Mouse (Mus musculus): Measurements from ENCODE around the gene Gusb.
"Not testable (repeated sequence)": the region's sequence is repeated elsewhere in the genome, so short reads cannot be mapped to it uniquely, and the experiment has no call there.

Gusb gene

DNA sequence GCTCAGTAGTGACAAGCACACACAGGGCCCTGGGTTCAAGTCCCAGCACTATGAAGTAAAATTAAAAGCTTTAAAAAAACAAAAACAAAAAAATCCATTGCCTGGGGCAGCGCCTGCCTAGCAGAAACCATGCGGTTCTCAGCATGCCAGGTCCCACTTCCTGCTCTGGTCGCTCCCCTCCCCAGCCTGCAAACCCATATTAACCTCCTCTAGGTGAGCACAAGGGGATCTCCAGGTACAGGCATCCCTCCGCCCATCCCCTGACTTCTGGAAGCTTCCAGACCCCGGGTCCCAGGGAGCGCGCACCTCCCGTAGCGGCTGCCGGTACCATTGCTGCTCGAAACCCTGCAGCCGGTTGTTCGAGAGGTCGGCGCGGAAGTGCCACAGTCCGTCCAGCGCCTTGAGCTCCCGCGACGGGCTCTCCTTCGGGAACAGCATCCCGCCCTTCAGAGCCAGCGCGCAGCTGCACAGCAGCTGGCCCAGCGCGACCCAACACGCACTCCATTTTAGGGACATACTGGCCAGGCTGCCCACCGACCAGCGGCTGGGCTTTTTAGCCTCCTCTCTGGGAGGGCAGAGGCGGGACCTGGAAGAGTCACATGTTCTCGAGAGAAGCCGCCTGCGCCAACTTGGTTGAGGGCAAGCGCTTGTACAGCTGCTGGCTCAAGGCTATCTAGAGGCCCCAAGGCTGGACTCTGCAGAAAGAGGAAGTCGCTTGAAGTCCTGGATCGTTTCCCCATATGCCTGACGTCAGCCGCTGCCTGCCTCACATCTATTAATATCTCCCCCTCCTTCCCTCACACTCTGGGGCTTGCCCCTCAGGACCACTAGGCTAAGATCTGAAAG is at the start of gene Gusb:
Gene Gusb, minus strand, starts transcription at position 749 of the 846 bp plus-strand sequence.
- peak; percentile 69 for DNase-seq (ENCODE audit: low read depth, low spot score)

DNA sequence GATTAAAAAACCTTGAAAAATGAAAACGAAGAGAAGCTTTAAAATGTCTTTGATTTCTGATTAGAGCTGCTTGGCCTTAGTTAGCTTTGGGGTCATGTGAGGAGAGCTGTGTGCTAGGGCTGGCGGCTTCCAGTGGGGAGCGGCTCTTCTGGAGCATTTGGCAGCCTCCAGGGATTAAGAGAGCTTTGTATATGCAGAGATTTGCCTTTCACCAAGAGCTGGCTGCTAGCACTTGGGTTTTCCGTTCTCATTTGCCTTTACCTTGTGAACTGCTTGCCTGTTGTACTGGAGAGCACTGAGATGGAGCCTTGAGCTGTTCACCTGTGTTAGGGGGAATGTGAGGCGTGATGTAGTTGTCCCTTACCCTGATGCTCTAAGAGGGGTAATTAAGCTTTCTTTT is 49.7 kb upstream of the Gusb start:
- peak; percentile 18 for DNase-seq (ENCODE audit: low read depth, low spot score)

DNA sequence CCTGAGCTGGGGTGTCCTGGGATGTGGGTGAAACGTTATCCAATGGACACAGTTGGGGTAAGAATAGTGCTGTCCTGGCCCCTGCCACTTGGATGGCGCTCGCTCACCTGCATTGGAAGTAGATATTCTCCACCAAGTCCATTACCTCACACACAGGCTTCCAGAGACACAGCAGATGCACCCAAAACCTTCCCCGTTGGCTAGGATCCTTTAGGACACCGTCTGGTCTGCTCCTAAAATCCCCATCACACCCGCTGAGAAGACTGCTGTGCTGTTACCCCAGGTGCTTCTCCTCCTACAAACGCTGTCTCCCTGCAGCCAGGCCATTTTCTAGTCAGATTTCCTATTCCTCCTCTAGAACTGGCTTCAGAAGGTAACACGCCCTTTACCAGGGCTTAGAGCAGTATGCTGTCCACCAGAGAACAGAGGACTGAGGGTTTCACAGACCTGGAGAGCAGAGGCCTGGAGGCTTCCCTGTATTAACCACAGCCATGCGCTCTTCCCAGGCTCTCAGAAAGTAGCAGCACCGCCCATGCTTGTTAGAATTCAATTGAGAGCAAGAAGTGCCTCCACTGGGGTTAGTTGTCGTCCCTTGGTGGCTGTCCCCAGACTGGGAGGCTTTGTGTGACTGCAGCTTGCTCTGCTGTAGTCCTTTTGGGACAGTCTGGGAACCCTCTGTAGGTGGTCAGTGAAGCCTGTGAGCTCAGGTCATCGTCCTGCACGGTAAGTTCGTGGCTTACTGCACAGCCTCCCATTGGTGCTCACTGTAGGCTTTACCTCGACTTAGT is 48.4 kb upstream of the Gusb start:
- no peak for DNase-seq (ENCODE audit: low read depth, low spot score)

GRCm38 (mm10) chr5:130050416-130050815 is 47.6 kb upstream of the Gusb start:
- DNase-seq (ENCODE audit: low read depth, low spot score), result no peak

DNA sequence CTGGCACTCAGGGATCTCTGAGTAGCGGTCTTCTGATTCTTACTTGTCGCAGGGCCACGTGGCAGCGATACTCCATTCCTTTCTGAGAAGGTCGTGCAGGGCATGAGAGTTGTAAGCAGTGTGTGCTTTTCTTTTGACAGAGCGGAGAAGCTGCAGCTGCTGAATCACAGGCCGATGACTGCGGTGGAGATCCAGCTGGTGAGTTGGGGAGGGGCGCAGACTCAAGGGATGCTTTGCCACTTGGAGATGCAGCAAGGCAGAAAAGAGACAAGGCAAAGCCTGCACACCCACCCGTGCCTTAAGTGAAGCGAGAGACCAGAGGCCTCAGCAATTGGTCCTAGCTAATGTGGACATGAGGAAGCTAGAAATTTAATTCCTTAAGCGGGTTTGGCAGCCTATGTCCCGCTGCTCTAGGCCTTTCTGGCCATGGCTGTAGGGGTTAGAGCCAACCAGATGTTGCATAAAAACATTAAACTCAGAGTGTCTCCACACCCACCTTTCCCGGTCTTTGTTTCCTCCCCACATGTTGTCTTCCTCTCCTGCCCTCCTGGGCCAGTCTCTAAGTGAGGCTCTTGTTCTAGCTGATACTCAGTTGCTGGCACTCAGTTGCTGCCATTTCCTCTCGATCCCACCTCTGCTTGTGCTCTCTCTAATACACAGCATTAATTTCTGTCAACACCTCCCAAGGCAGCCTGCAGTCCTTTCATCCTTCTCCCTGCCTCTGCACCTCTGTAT is 46.1 kb upstream of the Gusb start:
- no peak for DNase-seq (ENCODE audit: low read depth, low spot score)

DNA sequence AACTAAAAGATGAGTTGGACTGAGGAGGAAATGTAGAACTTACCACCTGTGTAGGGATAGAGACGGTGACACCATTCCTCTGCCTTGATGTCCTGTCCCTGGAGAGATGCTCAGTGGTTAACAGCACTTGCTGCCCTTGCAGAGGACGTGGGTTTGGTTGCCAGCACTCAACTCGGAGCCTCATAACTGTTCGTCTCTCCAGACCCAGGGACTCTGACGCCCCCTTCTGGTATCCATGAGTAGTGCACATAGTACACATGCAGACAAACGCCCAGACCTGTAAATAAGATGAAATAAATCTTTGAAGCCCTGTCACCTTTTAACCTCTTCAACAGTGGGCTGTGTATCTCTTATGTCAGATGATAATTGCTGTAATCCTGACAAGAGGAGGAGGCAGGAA is 44.2 kb upstream of the Gusb start:
- DNase-seq (ENCODE audit: low read depth, low spot score), result no peak

DNA sequence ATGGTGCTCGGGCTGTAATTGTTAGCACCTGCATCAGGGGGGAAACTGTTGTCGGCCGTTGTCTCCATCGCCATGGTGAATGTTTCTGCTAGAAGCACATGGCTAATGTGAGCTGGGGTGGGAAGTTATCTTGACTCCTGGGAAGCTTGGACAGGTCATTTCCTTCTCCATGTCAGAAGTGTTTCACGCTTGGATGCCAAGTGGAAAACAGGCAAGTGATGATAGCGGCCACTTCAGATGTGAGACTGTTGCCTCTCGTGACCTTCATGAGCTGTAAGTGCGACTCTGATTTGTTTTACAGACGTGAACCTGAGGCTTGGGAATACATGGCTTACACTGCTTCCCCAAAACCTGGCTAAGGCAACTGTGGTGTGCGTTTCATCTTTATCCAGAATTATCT is 43.7 kb upstream of the Gusb start:
- DNase-seq (ENCODE audit: low read depth, low spot score), result no peak

DNA sequence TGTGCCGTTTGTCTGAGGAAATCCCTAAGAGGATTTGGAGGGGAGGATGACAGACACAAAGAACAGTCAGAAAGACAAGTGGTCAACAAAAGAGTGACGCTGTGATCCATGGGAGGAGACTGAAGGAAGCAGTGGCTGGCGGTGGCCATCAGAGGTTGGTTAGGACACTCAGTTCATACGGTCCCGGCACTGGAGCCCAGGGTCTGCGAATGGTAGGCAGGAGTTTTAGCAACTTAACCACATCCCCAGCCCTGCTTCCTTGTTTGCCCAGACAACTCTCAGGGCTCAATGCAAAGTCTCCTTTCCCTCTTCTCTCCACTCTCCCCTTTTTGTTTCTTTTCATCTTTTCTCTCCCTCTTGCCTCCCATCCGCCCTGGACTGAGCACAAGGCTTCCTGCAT is 43.3 kb upstream of the Gusb start:
- no peak for DNase-seq (ENCODE audit: low read depth, low spot score)

- DNase-seq (ENCODE audit: low read depth, low spot score), result peak; percentile 47
These were observed 41.4 kb upstream of the Gusb start for GRCm38 (mm10) chr5:130044201-130044695.

GRCm38 (mm10) chr5:130043741-130044140 is 40.9 kb upstream of the Gusb start:
- no peak for DNase-seq (ENCODE audit: low read depth, low spot score)

DNA sequence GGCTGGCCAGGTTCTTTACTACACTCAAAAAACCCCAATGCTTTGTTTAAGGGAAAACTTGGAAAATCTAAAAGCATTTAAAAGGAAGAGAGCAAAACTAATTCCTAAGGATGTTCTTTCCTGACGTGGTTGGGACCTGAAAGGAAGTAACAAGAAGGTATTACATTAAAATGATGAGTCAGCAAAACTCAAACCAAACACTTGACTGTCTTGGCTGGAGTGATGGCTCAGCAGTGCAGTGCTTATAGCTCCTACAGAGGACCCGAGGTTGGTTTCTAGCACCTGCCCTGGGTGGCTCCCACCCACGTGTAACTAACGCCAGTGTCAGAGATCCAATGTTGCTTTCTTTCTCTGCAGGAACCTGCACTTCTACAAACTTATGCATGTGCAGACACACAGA is 38.4 kb upstream of the Gusb start:
- DNase-seq (ENCODE audit: low read depth, low spot score), result no peak

- DNase-seq (ENCODE audit: low read depth, low spot score), result no peak
These were observed 37.9 kb upstream of the Gusb start for GRCm38 (mm10) chr5:130040797-130041196.

- DNase-seq (ENCODE audit: low read depth, low spot score), result peak; percentile 19
These were observed 35.1 kb upstream of the Gusb start for GRCm38 (mm10) chr5:130037752-130038455.

- DNase-seq (ENCODE audit: low read depth, low spot score), result not testable (repeated sequence)
These were observed 33.5 kb upstream of the Gusb start for GRCm38 (mm10) chr5:130036300-130036699.

- no peak for DNase-seq (ENCODE audit: low read depth, low spot score)
These were observed 31.0 kb upstream of the Gusb start for GRCm38 (mm10) chr5:130033869-130034268.

DNA sequence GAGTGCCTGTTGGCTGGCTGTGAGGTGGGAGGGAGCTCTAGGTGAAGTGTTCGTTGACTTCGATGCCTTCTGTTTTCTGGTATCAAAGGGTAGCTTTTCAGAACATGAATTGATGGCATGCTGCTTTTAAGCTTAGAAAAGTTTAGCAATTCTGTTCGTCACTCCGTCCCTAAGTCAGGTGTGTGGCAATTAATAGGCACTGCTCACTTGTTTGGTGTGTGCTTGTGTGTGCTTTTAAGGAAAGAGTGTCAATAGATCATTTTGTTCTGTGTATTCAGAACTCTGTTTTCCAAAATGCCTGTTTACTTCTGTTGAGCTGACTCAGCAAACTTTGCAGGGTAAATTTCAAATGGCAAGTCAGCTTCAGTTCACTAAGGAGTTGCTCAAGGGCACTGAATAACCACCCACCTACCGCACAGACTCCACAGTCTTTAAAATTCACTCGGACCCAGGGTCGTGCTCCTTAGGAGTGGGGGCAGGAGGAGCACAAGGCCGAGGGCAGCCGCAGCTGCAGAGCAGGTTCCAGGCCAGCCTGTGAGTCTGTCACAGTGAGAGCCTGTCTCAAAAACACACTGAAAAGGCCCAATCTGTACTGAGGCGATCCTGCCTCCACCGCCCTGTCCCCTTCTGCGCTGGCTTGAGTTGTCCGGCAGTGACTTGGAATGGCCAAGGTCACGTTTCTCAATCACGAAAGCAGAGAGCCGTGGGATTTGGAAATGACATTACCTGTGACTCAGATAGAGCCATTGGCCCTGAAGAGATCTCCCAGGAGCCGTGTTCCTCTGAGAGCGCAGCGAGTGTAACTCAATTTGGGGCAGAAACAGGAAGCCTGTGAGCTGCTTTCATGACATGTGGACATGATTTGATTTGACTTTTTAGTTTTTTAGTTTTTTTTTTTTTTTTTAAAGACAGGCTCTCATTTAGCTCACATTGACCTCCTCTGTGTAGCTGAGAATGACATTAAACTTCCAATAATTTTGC is 28.9 kb upstream of the Gusb start:
- no peak for DNase-seq (ENCODE audit: low read depth, low spot score)

DNA sequence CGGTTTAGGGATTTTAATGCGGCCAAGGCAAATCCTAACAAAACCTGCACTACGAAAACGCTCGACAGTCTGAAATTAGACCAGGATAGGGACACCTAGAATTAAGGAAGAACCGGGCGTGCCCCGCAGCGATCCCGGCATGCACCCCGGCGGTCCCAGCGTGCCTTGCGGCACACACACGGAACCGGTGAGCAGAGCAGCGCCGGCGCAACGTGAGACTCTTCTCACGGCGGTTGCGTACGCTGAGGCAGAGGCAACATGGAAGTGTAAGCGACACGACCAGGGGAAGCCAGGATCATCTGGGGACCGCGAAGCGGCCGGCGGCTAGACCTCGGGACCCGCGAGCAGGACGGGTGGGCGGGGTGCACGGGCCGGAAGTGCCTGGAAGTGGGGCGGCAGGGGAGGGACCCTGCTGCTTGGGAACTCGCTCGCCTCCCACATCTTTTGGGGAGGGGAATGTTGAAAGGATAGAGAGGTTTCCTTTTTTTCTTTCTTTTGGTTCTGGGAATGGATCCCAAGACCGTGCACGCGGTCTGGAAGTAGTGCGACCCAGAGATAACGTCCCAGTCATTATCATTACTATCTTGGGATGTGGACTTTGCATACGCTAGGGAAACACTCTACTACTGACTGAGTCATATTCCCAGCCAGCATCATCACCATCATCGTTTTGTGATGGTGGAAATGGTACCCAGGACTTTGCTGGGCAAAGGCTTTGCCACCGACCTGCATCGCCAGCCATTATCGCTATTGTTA is 26.5 kb upstream of the Gusb start, which contains the start of the genes Asl and Crcp:
Gene Asl, minus strand, starts transcription at position 106 of the 756 bp plus-strand sequence.
Gene Crcp, plus strand, starts transcription at position 149 of the 756 bp plus-strand sequence.
- DNase-seq (ENCODE audit: low read depth, low spot score), result peak; percentile 69

DNA sequence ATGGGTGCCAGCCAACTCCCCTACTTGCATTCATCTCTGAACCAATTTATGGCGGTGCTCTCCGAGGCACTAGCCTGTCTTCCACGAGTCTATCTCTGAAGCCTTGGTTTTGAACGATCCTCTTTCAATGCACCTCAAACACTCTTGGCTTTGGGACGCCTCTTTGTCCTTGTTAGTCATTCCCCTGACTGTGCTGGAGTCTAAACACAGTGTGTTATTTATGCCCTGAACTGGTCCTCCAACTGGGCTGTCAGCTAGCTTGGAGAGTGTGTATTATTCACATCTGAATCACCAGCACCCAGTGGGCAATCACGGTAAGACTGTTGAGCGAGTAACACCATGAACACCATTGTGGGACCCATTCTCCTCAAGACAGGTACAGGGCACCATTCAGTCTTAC is 24.8 kb upstream of the Gusb start:
- DNase-seq (ENCODE audit: low read depth, low spot score), result no peak

DNA sequence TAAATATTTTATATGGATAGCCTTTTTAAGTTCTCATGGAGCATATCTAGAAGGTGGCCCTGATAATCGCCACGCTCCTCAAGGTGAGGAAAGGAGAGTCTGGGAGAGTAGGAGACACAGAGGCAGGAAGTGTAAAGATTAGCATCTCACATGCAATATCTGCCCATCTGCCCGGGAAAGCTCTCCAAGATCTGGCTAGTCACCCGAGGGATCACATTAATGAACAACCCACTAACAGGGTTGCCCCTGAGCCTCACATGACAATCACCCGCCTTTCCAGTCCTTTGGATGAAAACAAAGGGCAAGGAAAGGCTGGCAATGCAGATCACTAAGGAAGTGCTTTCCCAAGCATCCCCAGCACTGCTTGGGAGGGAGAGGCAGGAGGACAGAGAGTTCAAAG is 24.3 kb upstream of the Gusb start:
- no peak for DNase-seq (ENCODE audit: low read depth, low spot score)
